Mouse (Mus musculus) layer of hippocampus, postnatal 14 days (tissue): ENCODE measurements around the gene Ttc9b. TPM values are rescaled to one million over a fixed set of nuclear protein-coding genes. Genes with fewer than 3 reads are reported as not detected.
A peak's percentile ranks its signal among the peaks of the same experiment; 100 is the strongest.
"Not testable (repeated sequence)": the region's sequence is repeated elsewhere in the genome, so short reads cannot be mapped to it uniquely, and the experiment has no call there.

ENCODE experiments used
- DNase-seq, 2 experiments: peaks; one replicate each; pipeline ENCODE4 v3.0.0; 2021 to 2022; ENCODE audit warnings: low spot score in 2 of 2, mixed read lengths in 1 of 2
- long read RNA-seq, 2 experiments: library from polyadenylated mRNA; stranded (forward); transcript quantifications; one replicate each; pipeline ENCODE4 v2.0.0; 2021
- total RNA-seq, 2 experiments: library from RNA; stranded (reverse); gene quantifications; 2 replicates each; pipeline ENCODE4 v1.2.3; 2021

The Ttc9b gene
- 10 to 100 TPM; 81.8 to 84.7 TPM for total RNA-seq
- long read RNA-seq, experiment 1, transcript Ttc9b-201 (3 exons, 2,052 nt), result major isoform, 148 of 155 reads
- long read RNA-seq, experiment 1, partial matches to known transcripts, result 6 of 155 reads
- long read RNA-seq, experiment 1, other reads (novel, unspliced or antisense), result 1 of 155 reads
- long read RNA-seq, experiment 2, transcript Ttc9b-201 (3 exons, 2,052 nt), result major isoform, 242 of 253 reads
- long read RNA-seq, experiment 2, partial matches to known transcripts, result 8 of 253 reads
- long read RNA-seq, experiment 2, other reads (novel, unspliced or antisense), result 3 of 253 reads

DNA sequence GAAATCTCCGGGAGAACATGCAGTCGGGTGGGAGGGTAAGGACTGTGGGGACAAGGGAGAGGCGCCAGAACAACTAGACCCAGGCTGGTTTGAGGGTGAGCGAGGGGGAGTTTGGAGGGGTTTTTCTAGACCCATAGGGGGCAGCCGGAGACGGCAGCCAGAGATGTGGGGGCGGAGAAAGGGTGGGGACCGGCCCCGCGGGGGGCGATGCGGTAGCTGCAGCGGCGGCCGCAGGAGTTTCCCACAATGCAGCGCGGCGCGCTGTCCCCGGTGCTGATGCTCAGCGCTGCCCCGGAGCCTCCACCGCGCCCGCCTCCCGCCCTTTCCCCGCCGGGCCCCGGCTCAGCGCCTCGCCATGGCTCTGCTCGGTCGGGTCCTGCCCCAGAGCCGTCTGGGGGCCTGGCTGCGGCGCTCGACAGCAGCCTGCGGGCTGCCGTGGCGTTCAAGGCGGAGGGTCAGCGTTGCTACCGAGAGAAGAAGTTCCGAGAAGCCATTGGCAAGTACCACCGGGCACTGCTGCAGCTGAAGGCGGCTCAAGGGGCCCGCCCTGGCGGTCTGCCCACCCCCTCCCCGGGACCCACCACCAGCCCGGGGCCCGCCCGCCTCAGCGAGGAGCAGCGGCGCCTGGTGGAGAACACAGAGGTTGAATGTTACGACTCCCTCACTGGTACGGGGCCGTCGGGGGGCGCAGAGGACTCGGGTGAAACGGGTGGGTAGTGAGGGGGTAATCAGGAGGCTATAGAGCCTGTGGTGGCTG lies at the start of gene Ttc9b:
TSS of gene Ttc9b (plus strand) at position 235 of the 757 bp plus-strand sequence.
- DNase-seq, result peak; percentile 77 to 78

DNA sequence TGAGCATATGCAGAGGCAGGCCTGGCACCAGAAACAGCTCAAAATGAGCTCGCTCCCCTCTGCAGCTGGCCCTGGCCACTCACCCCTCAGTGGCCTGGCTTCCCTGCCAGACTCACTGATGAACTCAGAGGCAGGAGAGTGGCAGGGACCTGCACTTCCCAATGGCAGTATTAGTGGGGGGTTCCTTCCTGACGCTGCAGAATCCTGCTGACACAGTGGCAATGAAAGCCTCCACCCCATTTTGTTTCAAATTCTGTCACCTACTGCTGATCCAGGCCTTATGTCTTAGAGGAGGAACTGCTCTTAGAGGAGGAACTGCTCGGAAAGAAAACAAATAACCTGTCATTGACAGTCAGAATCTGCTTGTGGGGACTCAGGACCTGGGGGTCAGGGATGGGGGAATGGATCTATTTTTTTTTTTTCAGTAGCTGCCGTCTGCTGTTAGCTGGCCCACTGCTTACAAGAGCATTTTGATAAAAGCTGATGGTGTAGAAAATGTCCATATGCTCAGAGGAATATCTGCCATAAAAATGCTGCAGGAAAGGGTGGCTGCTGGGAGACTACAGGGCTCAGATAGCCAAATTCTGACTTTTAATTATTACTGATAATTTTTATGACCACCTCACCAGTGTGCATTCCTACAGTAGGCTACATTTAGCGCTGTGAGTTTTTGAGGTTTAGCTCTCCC lies 48.9 kb upstream of the Ttc9b start:
- no peak for DNase-seq

DNA sequence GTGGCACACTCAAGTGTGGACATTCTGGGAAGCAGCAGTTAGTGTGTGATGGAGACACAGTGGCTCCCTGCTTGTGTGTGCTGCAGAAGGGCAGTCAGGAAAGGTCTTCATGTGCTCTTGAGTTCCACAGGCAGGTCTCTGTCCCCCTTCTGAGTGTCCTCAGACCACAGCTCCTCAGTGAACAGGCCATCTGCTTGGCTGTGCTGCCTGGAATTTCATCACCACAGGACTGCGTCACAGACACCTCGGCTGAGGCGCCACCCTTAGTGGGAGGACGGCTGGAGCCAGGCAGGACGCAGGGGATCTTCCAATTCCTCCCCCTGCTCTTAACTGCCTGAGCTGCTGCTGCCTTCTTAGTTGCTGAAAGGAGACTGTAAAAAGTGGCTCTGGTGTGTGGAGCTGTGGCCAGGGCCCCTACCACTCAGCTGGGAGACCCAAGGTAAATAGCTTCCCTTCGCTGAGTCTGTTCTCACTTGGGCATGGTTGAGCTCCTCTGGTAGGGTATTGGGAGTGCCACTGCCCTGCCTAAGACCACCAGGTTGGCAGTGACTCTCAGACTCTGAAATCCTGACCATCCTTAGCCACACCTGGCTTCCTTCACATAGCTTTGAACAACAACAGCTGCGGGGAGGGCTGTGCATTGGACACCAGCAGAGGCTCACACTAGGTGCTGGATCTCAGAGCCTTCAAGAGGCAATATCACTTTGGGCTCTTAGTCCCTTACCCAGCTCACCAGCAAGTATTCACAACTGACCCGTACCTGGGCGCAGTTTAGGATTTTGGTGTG lies 48.0 kb upstream of the Ttc9b start:
- DNase-seq, result no peak

DNA sequence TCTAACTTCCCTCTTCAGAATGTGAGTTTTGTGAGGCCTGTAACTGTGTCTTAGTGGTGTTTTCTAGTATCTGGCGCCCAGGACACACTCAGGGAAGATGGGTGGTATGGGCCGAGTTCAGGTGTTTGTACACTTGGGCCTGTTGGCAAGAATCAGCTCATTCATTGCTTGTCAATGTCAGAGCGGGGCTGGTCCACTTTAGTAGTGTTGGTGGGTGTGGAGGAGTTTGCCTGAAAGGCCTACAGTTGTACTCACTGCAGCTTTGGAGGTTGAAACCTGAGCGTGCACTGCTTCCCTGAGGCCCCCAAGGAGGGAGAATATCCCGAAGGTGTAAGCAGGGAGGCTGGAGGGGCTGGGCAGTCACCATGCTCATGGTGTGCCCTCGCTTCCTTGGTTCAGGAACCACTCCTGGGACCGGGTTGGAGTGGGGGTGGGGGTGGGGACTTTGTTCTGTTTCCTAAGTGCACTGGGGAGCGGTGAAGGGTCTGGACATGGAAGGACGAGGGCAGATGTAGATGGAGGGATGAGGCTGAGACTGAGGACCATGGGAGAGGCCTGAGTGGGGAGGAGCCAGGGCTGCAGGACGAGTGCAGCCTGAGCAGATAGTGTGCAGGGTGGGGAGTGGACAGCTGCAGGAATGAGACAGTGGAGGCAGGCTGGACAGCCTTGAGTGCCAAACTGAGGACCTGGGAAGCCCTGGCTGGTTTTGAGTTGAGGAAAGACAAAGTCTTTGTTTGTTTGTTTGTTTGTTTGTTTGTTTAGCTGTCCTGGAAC lies 47.0 kb upstream of the Ttc9b start:
- DNase-seq, result no peak

DNA sequence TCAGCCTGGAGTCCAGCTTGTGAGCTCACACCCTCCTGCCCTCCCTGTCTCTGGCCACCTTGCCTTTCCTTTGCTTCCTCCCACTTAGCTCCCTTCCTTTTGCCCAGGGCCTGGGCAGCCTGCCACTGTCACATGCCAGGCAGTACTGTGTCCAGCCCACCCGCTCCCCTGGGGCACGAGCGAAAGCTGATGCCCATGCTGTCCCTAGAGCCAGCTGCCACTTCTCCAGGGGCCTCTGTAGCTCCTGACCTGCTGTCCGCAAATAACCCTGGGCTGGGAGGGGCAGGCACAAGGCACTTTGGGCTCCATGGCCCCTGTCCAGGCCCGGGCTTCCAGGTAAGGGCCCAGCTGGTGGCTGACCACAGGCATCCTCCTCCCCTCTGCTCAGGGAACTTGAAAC lies 46.1 kb upstream of the Ttc9b start:
- peak in 1 of 2 experiments; percentile 74 for DNase-seq

DNA sequence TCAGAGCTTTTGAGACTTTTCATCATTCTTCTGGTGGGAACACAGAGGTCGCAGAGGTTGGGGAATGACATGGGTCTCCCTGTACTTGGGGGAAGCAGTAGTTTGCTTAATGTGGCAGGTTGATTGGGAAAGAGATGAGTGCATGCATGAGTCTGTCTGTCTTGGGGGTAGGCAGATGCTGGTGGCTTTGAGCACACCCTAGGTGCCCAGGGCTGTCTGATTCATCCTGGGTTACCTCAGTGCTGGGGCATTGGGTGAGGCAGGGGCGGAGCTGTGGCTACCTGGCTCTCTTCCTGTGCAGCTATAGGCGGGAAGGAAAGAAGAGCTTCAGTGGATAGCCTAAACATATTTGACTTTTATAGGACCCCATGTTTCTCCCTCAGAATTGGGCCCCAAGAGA lies 45.6 kb upstream of the Ttc9b start:
- DNase-seq, result no peak

DNA sequence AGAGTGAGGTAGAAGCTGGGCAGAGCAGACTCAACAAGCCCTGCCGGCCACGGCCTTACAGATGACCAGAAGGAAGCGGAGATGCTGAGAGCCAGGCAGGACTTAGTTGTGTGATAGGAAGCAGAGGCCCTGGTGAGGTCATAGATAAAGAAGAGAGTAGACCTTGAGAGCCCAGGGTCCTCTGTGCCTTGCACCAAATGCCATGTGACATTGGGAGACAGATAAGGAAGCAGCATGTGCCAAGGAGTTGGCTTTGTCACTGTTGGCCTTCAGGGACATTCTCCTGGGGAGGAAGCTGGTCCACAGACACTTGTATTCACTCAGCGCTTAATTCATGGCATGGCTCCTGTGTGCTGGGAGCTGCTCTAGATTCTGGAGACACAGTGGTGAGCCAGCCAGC lies 44.4 kb upstream of the Ttc9b start:
- no peak for DNase-seq

DNA sequence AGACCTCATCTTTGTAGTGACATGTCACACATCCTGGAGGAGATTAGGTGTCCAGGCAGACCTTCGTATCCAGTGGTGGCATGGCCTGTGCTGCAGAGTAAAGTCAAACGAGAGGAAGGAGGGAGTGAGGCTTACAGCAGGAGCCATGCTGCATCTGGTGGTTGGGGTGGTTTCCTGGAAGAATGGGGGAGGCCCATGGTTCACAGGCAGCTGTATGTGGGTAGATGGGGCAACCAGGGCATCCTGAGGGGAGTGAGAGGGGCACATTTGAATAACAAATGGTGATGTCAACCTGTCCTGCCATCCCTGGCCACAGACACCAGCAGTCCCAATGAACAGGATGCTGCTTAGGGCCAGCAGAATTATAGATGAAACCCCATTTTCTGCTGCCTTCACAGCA lies 44.0 kb upstream of the Ttc9b start:
- no peak for DNase-seq

DNA sequence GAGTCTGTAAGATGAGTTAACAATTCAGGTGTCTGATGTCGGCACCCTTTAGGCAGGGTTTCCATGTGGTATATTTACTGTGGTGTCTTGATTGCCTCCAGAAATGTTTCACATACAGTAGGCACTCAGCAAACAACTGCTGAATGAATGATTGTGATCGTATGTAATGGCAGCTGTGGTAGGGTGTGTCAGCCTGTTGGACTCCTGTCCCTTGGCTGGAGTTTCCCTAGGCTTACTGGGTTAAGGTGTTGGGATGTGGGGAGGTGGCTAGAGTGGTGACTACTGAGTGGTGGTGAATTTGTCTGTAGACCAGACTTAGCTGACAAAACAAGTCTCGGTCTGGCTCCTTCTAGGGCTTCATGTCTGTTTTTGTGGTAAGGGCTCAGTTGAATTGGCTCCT lies 43.3 kb upstream of the Ttc9b start:
- no peak for DNase-seq

DNA sequence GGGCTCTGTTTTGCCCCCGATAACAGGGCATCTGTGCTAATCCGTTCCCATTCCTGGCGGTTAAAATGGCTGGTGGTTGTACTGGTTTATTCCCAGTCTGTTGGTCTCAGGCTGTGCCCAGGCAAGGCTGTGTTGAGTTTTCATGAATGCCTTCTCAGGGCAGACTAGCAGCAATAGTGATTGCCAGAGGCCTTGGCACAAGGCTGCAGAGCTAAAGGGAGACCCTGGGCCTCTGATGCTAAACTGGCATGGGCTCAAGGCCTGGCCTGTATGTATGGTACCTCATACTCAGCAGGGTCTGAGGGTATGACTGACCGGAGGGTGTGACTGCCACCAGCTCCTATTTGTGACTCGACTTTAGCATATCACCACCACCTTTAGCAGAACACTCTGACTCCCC lies 42.8 kb upstream of the Ttc9b start:
- no peak for DNase-seq

DNA sequence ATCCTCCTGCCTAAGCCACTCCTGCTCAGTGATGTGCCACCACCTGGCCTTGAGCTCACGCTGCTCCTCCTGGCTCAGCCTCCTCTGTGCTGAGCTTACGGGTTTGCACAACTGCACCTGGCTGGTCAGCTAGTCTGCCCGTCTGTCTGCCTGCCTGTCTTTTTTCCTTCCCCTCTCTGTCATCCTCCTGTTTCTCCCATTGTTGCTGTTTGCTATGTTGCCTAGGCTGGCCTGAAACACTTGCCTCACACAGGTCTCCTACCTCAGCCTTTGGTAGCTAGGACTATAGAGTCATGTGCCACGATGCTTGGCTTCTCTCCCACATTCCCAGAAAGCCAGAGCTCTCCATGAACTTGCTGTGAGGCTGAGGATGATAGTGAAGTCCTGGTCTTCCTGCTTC lies 40.8 kb upstream of the Ttc9b start:
- no peak for DNase-seq

DNA sequence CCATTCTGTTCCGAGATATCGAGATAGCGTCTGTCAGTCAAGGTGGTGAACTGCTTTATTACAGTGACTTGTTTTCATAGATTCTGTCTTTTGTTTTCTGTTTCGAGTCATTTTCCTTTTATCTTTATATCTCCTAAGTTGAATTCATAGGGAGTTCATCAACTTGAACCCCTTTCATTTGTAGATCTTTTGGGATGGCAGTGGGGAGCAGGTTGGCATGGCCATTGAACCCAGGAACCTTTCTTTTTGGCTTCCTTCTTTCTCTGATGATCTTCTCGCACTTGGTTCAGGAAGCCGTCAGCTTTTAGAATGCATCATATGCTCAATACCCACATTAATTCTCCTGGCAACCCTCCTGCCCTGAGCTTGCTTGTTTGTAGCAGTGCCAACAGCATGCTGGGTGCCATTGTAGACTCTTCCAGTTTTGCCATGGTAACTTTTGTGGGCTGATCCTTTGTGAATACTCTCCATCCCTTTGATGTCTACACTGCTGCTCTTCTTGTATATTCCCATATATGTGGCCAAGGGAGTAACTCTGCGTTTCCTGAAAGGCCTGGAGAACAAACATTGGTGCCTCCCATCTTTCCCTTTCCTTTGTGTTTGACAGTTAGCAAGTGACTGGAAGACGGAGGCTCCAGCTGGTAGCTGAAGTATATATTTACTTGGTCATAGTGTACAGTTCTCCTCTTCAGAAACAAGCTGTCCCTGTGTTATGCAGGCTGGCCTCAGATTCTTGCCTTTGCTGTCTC lies 39.8 kb upstream of the Ttc9b start:
- DNase-seq, result peak; percentile 71 to 86

DNA sequence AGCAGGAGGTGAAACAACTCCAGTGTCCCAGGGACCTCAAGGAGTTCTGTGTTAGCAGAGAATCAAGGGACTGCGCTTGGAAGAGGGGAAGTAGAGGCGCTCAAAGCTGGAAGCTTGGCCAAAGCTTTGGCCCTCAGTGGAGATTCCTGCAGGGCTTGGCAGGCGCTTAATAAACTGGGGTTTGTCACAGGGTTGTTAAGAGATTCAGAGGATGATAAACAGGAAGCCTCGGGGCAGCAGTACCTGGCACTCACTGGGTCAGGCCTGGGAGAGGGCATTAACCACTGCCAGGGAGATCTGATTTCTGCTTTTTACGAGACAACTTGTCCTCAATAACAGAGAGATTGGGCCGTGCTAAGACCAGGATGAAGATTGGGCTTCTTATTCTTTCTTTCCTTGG lies 32.7 kb upstream of the Ttc9b start:
- DNase-seq, result peak in 1 of 2 experiments; percentile 66

DNA sequence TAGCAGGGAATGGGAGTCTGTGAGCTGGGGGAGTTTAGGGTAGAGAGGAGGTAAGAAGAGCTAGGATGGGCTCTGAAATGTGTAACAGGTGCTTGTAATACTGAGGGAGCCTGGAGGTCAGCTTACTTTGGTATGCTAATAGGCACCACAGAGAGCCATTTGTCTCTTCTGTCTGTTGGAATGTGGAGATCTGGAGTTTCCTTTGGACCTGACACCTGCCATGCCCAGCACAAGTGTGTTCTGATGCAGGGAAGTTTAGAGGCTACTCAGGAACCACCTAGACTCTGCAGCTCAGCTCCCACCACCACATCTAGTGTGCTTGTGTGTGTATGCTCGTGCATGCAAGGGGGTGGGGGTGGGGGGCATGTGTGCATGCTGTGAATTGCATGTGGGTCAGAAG lies 31.5 kb upstream of the Ttc9b start:
- DNase-seq, result no peak

DNA sequence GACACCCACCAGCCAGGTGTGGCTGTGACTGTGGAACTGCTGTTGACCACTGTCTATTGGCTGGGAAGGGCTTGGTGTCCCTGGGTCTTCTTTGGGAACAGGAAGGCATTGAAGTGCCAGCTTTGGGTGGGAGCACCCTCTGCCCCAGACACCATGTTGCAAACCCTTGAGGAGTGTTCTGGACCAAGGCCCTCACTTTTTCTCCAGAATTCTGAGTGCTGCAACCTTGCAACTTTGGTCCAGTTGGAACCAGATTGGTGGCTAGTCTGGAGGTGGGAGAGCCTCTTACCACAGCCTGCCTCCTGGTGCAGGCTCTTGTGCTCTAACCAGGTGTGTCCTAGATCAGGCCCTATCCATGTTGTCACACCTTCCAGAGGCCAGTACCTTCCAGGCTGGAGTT lies 28.7 kb upstream of the Ttc9b start:
- no peak for DNase-seq

DNA sequence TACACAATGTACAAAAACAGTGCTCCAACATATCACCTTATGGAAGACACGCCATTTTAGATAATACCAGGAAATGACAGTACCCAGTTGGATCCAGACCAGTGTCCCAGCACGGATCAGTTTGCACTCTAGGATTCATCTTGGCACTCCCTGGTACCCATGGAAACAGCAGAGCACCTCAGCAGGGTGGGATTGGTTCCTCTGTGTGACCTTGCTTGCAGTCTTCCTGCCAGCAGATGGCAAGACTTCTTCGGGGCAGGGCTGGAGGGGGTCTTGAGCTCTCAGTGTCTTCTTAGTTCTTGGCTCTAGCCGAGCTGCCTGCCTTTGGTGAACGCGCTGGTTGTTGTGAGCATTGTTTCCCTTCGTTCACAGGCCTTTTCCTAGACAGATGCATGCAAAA lies 26.0 kb upstream of the Ttc9b start:
- DNase-seq, result no peak

DNA sequence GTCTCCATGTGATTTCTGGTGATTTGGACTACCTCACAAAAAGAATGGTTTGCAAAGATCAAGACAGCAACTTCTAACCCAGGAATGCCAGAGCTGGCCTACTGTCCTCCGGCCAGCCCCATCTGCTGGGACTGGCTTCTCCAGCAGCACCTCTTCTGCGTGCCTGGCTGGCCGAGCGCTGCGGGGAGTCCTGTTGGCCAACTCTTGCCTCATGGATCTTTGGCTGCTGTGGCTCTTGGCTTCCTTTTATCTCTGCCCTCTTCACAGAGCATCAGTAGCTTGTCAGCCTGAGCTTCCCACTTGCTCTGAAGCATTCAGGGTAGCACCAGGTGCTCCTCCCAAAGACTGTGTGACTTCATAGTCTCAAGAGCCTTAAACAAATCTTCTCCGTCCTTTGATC lies 25.5 kb upstream of the Ttc9b start:
- DNase-seq, result no peak

DNA sequence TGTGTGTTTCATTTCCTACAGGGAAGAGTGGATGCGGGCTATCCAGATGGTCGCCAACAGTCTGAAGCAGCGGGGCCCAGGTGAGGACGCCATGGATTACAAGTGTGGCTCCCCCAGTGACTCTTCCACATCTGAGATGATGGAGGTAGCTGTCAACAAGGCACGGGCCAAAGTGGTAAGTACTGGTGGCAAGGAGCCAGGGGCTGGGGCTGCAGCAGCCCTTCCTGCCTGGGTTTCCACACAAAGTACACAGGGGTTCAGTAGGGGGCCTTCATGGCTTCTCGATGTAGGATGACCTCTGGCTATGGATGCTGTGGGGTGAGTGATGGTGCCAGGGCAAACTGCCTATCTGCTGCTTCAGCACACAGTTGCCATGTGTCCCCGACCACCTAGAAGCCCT lies 24.9 kb upstream of the Ttc9b start:
- DNase-seq, result not testable (repeated sequence)

DNA sequence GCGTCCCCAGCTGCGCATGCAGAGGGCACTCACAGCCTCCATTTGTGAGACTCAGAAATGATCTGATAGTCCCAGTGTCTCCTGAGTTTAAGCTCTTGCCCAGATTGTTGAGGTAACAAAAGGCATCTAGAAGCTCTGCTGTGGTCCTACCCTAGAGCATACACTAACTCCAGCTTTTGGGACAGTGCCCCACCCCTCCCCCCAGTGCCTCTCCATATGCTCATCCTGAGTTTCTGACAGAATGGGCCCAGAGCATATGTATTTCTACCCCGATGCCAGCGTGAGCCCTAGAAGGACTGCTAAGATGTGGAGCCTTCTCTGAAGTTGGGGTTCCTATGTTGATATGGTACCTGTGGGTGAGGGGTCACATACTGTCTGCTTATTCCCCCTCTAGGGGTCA lies 22.3 kb upstream of the Ttc9b start:
- DNase-seq, result no peak

DNA sequence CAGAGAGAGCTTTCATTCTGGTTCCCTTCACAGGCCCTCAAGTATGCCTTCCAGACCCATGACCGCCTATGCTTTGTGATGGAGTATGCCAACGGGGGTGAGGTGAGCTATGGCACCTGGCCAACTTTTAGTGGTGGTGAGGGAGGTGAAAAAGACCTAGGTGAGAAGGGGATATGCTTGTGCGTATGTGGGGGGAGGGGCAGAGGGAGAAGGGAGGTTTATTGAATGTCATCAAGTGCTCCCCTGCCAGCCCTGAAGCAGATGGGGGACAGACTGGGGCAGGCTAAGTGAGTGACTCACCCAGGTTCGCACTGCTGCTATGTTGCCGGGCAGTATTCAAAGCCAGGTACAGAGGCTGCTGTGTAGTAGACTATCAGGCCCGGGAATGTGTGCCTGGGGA lies 20.5 kb upstream of the Ttc9b start:
- no peak for DNase-seq
